Mouse (Mus musculus) heart, embryonic 10.5 days (tissue): Measurements from ENCODE around the gene Cic. TPM values are rescaled to one million over a fixed set of nuclear protein-coding genes. Genes with fewer than 3 reads are reported as not detected.

Source experiments
- DNase-seq: peaks from one replicate; pipeline ENCODE4 v3.0.0-alpha.2; 2017; ENCODE audit warnings: low spot score
- H3K27ac ChIP-seq: fragments of 300-500 bp; sonication (generic); 2 replicates; pipeline ENCODE4 v1.5.1; 2016; ENCODE audit warnings: mild to moderate bottlenecking
- H3K27me3 ChIP-seq: fragments of 300-500 bp; sonication (generic); 2 replicates; pipeline ENCODE4 v1.6.1; 2016; ENCODE audit warnings: mild to moderate bottlenecking; ENCODE audit not compliant: poor library complexity, insufficient read depth, severe bottlenecking
- H3K36me3 ChIP-seq: fragments of 300-500 bp; sonication (generic); 2 replicates; pipeline ENCODE4 v1.6.1; 2016; ENCODE audit warnings: mild to moderate bottlenecking, moderate library complexity
- H3K4me1 ChIP-seq: fragments of 300-500 bp; sonication (generic); 2 replicates; pipeline ENCODE4 v1.6.1; 2016; ENCODE audit warnings: mild to moderate bottlenecking
- H3K4me3 ChIP-seq: fragments of 300-500 bp; sonication (generic); 2 replicates; pipeline ENCODE4 v1.5.1; 2016; ENCODE audit warnings: mild to moderate bottlenecking, moderate library complexity
- H3K9me3 ChIP-seq: fragments of 300-500 bp; sonication (generic); 2 replicates; pipeline ENCODE4 v1.6.1; 2016; ENCODE audit warnings: mild to moderate bottlenecking, moderate library complexity
- WGBS: fragments of 180-500 bp; shearing (Covaris S2); methylation state at CpG from one replicate; pipeline ENCODE4 v1.1.7; 2016; 5-methylcytosine and 5-hydroxymethylcytosine counted together
- polyA plus RNA-seq: library from polyadenylated mRNA; unstranded; fragments of >200 nt; fragmentation: Nextera tagmentation; extraction: Ambion mirVana; gene quantifications from 2 replicates; pipeline ENCODE4 v1.2.1, GENCODE M21; 2016

Gene Cic
- polyA plus RNA-seq: 17.0 and 28.7 TPM in 2 replicates

DNA sequence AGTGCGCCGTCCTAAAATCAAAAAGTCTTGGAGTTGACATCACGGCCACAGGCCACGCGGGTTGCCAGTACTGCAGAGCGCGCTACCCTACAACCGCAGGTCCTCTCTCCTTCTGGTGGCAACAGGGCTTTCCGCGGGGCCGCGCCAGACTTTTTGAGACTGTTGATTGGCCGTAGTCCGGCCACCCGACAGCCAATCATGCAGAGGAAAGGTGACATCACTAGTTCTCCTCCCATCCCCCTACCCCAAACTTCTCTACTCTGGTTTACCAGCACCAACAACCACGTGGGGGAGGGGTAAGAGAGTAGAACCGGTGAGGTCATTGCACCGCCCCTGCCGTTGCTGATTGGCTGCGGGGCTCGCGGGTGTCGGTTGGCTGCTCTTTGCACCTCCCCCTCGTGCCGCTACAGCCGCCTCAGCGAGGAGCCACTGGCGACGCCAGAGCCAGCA, at the start of gene Cic:
Gene Cic (plus strand): TSS at position 404 of the 450 bp plus-strand sequence.
- Histone ChIP-seq H3K27ac (peak within 1 kb of the TSS; percentile 99), H3K4me3 (peak within 1 kb of the TSS; percentile 87), H3K27me3 (no peaks in the 10 kb centered on the region), H3K36me3 (peaks cover 17% of the 10 kb centered on the region), H3K4me1 (peaks cover 47% of the 10 kb centered on the region), H3K9me3 (no peaks in the 10 kb centered on the region)
- WGBS: 0% methylated on average over 29 of the region's 29 CpGs
- DNase-seq: peak; percentile 100

DNA sequence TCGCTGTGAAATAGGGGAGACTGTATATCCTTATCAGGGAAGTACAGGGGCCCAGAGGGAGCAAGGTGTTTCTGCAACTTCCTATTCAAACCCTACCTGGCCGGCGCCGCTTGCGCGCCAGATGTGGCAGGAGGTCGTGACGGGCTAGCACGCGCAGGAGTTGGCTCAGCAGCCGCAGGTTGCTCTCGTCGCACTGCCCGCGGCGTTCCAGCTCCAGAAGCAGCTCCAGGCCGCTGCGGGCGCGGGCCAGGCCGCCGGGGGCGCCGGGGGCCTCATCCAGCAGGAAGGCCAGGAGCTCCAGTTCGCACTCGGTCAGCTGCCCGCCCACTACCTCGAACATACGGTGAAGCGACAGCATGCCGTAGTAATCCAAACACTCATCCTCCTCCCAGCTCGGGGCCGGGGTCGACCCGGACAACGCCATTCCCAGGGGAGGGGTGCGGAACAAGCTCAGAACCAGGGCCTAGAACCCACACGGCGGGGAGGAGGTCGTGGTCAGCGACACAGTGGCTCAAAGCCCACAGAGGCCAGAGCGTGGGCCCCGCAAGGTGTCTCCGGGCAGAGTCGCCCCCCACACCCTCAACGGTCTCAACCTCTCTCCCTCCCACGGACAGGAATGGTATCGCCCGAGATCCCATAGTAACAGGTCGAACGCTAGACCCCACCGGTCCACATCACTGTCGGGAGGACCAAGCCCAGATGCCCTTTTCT, 48.6 kb upstream of the Cic start:
- Histone ChIP-seq H3K4me3 (peak overlapping the region; percentile 74), H3K27ac (peak overlapping the region; percentile 95), H3K36me3 (peaks cover 17% of the 10 kb centered on the region; the same call in 1 of the 2 replicates), H3K9me3 (no peaks in the 10 kb centered on the region), H3K4me1 (peaks cover 42% of the 10 kb centered on the region), H3K27me3 (no peaks in the 10 kb centered on the region)
- WGBS: 1% methylated on average over 53 of the region's 53 CpGs
- DNase-seq: peak; percentile 89

DNA sequence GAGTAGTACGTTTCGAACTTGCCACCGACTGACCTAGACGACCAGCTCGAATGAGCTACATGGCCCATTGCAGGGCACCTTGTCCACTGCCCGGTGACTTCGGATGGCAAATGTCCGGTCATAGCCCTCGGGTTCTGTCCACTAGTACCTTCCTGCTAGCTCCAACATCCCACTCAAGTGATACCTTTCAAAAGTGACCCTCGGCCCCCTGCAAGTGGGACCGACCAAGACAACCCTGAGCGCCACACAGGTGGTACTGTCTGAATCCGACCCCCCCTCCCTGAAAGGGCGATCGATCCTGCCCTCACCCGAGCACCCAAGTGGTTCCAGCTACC, 48.1 kb upstream of the Cic start:
- DNase-seq: no peak
- Histone ChIP-seq H3K4me1 (peaks cover 42% of the 10 kb centered on the region), H3K9me3 (no peaks in the 10 kb centered on the region), H3K27ac (peak overlapping the region; percentile 95), H3K4me3 (peak overlapping the region; percentile 74), H3K27me3 (no peaks in the 10 kb centered on the region), H3K36me3 (peaks cover 19% of the 10 kb centered on the region)
- WGBS: under 1% methylated on average over 16 of the region's 16 CpGs

DNA sequence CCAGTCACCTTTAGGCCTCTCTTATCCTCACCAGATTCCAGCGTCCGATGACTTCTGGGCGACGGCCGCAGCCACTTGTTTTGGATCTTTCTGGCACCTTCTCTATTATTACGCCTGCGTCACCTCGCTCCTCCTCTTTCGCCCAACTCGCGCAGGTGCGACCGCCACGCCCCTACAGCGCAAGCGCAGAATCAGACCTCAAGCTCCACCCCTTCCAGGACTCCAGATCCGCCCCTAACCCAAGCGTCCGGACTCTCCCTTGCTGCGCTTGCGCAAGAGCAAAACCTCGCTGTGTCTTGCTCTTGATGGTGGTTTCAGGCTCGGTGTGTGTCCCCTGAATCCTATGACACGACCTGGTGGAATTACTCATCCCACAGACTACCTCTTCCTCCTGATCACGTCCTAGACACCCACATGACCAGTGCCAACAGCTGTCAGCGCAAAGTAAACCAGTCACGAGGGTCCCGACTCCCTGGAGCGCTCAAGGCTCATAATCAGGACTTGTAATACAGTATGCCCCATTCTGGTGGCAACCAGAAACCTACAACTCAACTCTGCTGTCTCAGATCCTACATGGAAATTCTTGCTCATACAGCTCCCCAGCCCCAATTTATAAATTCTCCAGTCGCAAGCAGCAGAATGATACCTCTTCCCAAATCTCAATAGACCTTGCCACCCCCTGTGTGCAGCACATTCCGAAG, 47.6 kb upstream of the Cic start:
- Histone ChIP-seq H3K4me3 (peak overlapping the region; percentile 74), H3K36me3 (peaks cover 22% of the 10 kb centered on the region), H3K27me3 (no peaks in the 10 kb centered on the region), H3K4me1 (peaks cover 42% of the 10 kb centered on the region), H3K9me3 (no peaks in the 10 kb centered on the region), H3K27ac (peak overlapping the region; percentile 95)
- peak; percentile 98 for DNase-seq
- 1% methylated on average over 31 of the region's 31 CpGs for WGBS

DNA sequence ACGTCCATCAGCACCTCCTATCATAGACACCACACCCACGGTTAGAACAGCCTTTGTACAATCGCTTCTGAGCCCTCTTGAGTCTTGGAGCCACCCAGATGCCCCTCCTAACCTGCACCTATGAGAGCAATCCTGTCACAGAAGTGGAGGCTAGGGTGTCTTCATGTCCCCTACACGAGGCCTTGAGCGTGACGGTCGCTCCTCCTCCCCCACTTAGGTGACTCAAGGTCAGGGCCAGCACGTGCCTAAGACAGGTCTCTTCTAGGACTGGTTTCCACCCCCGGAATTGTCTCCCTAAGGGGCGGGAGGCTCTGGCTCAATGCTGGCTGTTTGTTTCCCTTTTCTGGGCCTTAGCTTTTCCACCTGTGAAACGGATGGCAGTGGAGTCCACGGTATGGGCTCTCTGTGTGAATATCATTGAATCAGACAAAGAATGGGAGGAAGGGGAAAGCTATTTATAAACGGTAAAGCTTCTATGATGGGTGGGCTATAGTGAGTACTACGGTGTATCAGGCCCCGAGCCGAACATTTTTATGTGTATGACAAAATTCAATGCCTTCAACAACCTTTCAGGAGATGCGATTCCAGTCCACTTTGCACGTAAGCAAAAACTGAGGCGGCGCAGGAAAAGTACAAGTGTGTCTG, 46.9 kb upstream of the Cic start, which contains the start of gene Dedd2:
Gene Dedd2 (minus strand): TSS at position 159 of the 645 bp plus-strand sequence.
- no peaks in the 10 kb centered on the region for H3K9me3 ChIP-seq
- no peaks in the 10 kb centered on the region for H3K27me3 ChIP-seq
- H3K4me1 ChIP-seq: peaks cover 42% of the 10 kb centered on the region
- peak within 1 kb of the TSS; percentile 74 for H3K4me3 ChIP-seq
- H3K36me3 ChIP-seq: peaks cover 22% of the 10 kb centered on the region
- peak; percentile 85 for DNase-seq
- peak within 1 kb of the TSS; percentile 95 for H3K27ac ChIP-seq
- WGBS: 5% methylated on average over 20 of the region's 20 CpGs

DNA sequence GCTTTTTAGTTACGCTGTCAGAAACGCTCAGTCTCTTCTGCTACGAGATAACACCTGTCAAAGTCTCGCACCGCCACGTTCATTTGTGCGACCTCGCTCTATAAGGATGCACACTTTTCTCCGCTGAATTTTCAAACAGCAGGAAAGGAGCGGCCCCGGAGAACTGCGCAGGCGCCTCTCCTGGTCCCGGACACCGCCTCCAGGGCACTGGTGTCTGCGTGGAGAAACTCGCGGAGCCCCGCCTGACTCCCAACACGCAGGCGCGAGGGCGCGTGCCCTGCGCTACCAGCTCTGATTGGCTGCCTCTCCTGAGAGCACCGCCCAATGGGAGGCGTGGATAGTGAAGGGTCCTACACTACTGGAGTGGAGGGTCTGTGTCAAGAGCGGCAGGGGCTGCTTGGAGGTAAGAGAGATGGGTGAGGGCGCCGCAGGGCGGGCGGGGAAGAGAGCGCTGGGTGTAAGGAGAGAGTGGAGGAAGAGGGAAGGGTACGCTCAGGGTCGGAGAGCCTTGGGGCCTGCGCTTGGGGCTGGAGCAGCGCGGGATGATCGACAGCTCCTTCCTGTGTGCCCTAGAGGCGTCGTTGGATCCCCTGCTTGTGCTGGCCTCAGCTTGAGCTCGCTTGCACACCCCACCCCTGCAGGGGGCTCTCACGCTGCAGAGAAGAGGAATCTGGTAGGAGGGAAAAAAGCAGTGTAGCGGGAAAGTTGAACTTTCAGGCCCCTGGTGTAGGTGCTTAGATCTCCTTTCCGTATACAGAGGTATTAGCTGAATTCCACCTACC, 46.2 kb upstream of the Cic start, which contains the start of gene Zfp526:
Gene Zfp526 (plus strand): TSS at position 324 of the 782 bp plus-strand sequence.
- Histone ChIP-seq H3K27ac (peak within 1 kb of the TSS; percentile 95), H3K4me1 (peaks cover 42% of the 10 kb centered on the region), H3K4me3 (peak within 1 kb of the TSS; percentile 74), H3K36me3 (peaks cover 29% of the 10 kb centered on the region), H3K27me3 (no peaks in the 10 kb centered on the region), H3K9me3 (no peaks in the 10 kb centered on the region)
- WGBS: under 1% methylated on average over 45 of the region's 45 CpGs
- DNase-seq: peak; percentile 99

DNA sequence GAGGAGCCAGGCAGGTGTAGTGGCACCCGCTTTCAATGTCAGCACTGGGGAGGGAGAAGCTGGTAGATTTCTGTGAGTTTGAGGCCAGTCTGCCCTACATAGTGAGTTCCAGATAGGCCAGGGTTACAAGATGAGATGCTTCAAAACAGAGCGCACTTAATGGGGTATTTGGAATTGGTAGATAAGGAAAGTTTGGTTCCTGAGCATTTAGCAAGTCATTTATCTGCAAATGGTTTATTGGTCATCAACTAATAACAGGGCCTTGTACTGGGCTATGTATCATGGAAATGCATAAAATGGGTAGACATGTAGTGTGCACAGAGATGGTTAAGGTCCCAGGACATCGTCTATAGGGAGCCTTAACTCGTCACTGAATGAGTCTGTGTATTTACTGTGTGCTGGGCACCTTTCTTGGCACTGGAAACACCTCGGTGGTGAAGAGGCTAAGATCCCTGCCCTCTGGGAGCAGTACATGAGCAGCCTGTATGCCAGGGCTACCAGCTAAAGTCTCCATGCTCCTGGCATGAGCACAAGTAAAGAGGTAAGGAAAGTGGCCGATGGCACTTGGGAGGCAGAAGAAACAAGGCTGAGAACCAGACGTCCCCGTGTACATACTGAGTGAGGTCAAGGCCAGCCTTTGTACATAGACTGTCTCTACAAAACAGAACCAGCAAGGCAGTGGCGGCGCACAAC, 45.1 kb upstream of the Cic start:
- no peak for DNase-seq
- peak overlapping the region; percentile 95 for H3K27ac ChIP-seq
- 83% methylated on average over 10 of the region's 10 CpGs for WGBS
- H3K27me3 ChIP-seq: no peaks in the 10 kb centered on the region
- H3K4me1 ChIP-seq: peaks cover 42% of the 10 kb centered on the region
- peaks cover 40% of the 10 kb centered on the region for H3K36me3 ChIP-seq
- peak overlapping the region; percentile 74 for H3K4me3 ChIP-seq
- H3K9me3 ChIP-seq: no peaks in the 10 kb centered on the region

DNA sequence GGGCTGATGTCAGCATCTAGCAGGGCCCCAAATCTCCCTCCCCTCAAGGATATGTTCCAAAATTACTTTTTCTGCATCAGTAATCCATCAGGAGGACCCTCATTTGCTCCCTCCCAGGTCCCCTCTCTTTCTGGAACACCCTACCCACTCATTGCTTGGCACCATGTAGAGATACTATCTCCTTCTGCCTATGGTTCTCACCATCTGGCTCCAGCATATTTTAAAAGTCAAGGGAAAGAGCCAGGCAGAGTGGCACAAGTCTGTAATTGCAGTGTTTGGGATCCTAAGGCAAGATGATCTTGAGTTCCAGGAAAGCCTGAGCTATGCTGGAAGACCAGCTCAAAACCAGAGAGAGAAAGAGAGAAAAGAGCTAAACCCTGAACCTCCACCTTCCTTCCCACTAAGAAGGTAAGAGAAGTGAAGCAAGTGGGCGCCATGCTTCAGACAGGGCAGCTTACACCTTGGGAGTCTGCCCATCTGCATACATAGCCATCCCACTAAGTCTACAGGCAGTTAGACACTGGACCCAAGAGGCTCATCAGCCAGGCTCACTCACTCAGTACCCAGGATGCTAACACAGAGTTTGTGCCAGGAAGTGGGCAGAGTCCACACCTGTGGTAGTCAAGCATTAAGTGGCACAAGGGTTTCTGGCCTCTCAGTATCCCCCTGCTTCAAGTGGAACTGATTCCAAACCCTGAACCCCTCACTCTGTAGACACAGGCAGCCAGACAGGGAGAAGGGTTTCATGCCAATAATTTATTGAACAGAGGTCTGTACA, 39.8 kb upstream of the Cic start:
- no peak overlapping the region for H3K4me3 ChIP-seq
- 87% methylated on average over 1 of the region's 1 CpGs for WGBS
- peaks cover 93% of the 10 kb centered on the region for H3K36me3 ChIP-seq
- H3K9me3 ChIP-seq: no peaks in the 10 kb centered on the region
- H3K27me3 ChIP-seq: no peaks in the 10 kb centered on the region
- no peak for DNase-seq
- peaks cover 4% of the 10 kb centered on the region; the same call in 1 of the 2 replicates for H3K4me1 ChIP-seq
- H3K27ac ChIP-seq: no peak overlapping the region

DNA sequence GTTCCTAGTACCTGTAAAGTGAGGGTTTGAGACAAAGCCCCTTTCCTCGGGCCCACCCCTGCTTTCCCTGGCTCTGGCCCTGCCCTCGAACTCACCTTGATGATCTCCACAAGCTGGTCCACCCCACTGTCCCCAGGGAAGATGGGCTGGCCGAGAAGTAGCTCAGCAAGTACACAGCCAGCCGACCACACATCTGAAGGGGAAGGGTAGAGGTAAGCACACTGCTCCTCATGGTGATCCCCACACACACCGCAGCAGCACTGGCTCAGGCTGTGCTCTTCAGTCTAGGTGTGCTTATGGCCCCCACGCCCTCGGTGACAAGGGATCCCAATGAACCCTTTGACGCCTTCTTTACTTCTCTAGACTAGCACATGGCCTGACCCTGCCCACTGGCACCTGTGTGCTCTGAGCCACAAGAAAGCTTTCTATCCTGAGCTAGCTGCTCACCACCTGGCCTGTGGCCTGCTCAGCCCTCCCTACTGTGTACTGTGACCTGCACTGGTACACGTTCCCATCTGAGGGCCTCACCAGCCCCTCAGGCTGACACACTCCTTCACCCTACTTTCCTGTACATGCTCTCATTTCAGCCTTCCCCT, 36.7 kb upstream of the Cic start:
- H3K4me3 ChIP-seq: no peak overlapping the region
- H3K27ac ChIP-seq: no peak overlapping the region
- WGBS: 92% methylated on average over 9 of the region's 9 CpGs
- DNase-seq: no peak
- H3K27me3 ChIP-seq: no peaks in the 10 kb centered on the region
- H3K36me3 ChIP-seq: peaks cover 100% of the 10 kb centered on the region
- peaks cover 4% of the 10 kb centered on the region; the same call in 1 of the 2 replicates for H3K4me1 ChIP-seq
- no peaks in the 10 kb centered on the region for H3K9me3 ChIP-seq

DNA sequence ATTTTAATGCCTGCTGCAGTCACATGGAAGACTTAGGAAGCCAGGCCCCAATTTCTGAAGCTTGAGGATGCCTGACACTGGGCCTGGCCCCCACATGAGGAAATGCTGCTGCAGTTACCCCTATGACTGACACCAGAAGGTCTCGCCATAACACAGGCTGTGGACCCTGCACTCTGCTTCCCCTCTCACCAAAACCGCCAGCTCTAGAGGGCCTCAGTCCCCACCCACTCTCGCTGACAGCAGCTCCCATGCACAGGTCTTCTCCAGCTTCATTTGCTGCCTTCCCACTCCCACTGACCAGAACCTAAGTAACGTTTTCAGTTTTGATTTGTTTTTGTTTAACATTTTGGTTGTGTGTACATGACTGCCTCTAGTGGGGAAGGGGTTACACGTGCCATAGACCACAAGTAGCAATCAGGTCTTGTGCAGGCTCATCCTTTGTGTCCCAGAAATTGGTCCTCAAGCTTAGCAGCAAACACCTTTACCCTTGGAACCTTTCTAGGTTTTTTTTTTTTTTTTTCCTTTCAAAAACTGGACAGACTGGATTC, 35.3 kb upstream of the Cic start:
- Histone ChIP-seq H3K9me3 (no peaks in the 10 kb centered on the region), H3K36me3 (peaks cover 88% of the 10 kb centered on the region)
- no peak for DNase-seq

DNA sequence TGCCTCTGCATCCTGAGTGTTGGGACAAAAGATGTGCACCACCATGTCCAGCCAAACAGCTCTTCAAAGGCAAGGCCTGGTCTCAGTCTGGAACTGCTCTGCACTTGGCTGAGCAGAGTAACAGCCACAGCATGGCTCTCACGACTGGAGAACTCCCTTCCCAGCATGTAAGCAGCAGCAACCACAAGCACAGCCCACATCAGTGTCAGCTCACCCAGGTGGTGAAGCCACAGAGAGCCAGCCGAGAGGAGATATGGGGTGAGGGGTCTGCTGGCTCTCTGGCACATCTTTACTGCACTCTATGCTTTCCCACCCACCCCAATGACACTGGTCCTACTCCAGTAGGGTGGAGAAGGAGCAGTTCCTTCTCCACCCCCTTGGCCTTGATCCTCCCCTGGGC, 34.4 kb upstream of the Cic start:
- no peaks in the 10 kb centered on the region for H3K9me3 ChIP-seq
- no peak overlapping the region for H3K4me3 ChIP-seq
- no peak overlapping the region for H3K27ac ChIP-seq
- peaks cover 15% of the 10 kb centered on the region for H3K4me1 ChIP-seq
- WGBS: 78% methylated on average over 2 of the region's 2 CpGs
- H3K27me3 ChIP-seq: no peaks in the 10 kb centered on the region
- peaks cover 79% of the 10 kb centered on the region for H3K36me3 ChIP-seq
- no peak for DNase-seq

More for the DNA sequence above, 35.3 kb upstream of the Cic start:
- Histone ChIP-seq H3K4me1 (peaks cover 15% of the 10 kb centered on the region), H3K4me3 (no peak overlapping the region), H3K27ac (no peak overlapping the region), H3K27me3 (no peaks in the 10 kb centered on the region)
- WGBS: 71% methylated on average over 5 of the region's 5 CpGs
